Mouse (Mus musculus): ENCODE results near the gene Sh3pxd2b. TPM values are rescaled to one million over a fixed set of nuclear protein-coding genes. Genes with fewer than 3 reads are reported as not detected.

The Sh3pxd2b gene
- total and polyA plus RNA-seq, 2 experiments from 2014 or later = 3.3 to 12.4 TPM

DNA sequence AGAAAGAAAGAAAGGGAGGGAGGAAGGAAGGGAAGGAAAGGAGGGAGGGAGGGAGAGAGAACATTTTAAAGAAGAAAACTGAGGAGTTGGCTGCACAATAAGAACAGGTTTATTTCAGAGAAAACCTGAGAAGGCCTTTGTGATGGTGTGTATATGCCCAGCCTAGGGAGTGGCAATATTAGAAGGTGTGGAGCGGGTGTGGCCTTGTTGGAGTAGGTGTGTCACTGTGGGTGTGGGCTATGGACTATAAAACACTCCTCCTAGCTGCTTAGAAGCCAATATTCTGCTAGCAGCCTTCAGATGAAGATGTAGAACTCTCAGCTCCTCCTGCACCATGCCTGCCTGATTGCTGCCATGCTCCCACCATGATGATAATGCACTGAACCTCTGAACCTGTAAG lies 4.3 kb upstream of the Sh3pxd2b start:
- Histone ChIP-seq H3K27ac (ENCODE audit: low read depth) (no peak overlapping the region), H3K9ac (replicated peaks; ENCODE audit: low read depth, low read length) (no peak overlapping the region), H3K9me3 (replicated peaks; ENCODE audit: control insufficient read depth, low read length) (no peaks in the 10 kb centered on the region), H3K4me2 (ENCODE audit: low read depth, low read length) (no peak overlapping the region), H3K36me3 (replicated peaks; ENCODE audit: control insufficient read depth, insufficient read depth, low read length) (no peaks in the 10 kb centered on the region), H3K27me3 (ENCODE audit: control insufficient read depth, insufficient read depth, low read length) (0 out of 2 replicates have a peak, but pooled peaks cover 3% of the 10 kb centered on the region), H3K4me1 (ENCODE audit: control insufficient read depth, insufficient read depth) (peaks cover 5% of the 10 kb centered on the region; the same call in 1 of the 2 replicates), H3K4me3 (ENCODE audit: low read depth, low read length) (no peak overlapping the region)
- 84% methylated on average over 1 of the region's 1 CpGs for WGBS
- DNase-seq (ENCODE audit: low spot score) (no peak), ATAC-seq (ENCODE audit: insufficient read depth, low read depth) (no peak)
- TF ChIP-seq CTCF (IDR thresholded peaks at IDR 0.05; ENCODE audit: low read depth) = no peak
- TF ChIP-seq EP300 (IDR thresholded peaks at IDR 0.05; ENCODE audit: low read depth) = no peak

- H3K27ac ChIP-seq (ENCODE audit: low read depth) = no peak overlapping the region
- no peak overlapping the region for H3K9ac ChIP-seq (replicated peaks; ENCODE audit: low read depth, low read length)
- no peaks in the 10 kb centered on the region for H3K36me3 ChIP-seq (replicated peaks; ENCODE audit: control insufficient read depth, insufficient read depth, low read length)
- H3K4me1 ChIP-seq (ENCODE audit: control insufficient read depth, insufficient read depth) = peaks cover 6% of the 10 kb centered on the region; the same call in 1 of the 2 replicates
- no peak for ATAC-seq (ENCODE audit: insufficient read depth, low read depth)
- no peak overlapping the region for H3K4me2 ChIP-seq (ENCODE audit: low read depth, low read length)
- DNase-seq (ENCODE audit: low spot score) = no peak
- no peak for TF ChIP-seq CTCF (IDR thresholded peaks at IDR 0.05; ENCODE audit: low read depth)
- no peak for TF ChIP-seq EP300 (IDR thresholded peaks at IDR 0.05; ENCODE audit: low read depth)
- H3K27me3 ChIP-seq (ENCODE audit: control insufficient read depth, insufficient read depth, low read length) = 0 out of 2 replicates have a peak, but pooled peaks cover 3% of the 10 kb centered on the region
- 70% methylated on average over 6 of the region's 6 CpGs for WGBS
- H3K4me3 ChIP-seq (ENCODE audit: low read depth, low read length) = no peak overlapping the region
- no peaks in the 10 kb centered on the region for H3K9me3 ChIP-seq (replicated peaks; ENCODE audit: control insufficient read depth, low read length)
Measured at GRCm38 (mm10) chr11:32345504-32346297, 1.9 kb upstream of the Sh3pxd2b start.

DNA sequence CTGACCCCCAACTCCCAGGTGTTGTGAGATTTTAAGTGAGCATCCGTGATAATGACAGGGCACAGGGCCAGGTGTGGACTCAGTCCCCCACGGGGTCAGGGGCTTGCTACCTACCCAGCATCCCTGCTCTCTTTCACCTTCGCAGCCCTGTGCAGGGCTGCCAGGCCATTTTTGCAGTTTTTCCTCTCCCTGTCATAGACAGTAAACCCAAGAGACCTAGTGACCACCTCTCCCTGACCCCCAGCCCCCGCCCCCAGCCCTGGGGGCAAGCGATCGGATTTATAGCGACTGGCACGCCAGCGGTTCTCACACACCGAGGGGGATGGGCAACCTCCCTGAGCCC lies 385 bp upstream of the Sh3pxd2b start:
- 0 out of 2 replicates have a peak, but pooled peaks cover 3% of the 10 kb centered on the region for H3K27me3 ChIP-seq (ENCODE audit: control insufficient read depth, insufficient read depth, low read length)
- WGBS = 4% methylated on average over 10 of the region's 10 CpGs
- 0 out of 2 replicates have a peak, but pooled peaks have one; percentile 3 for ATAC-seq (ENCODE audit: insufficient read depth, low read depth)
- H3K9me3 ChIP-seq (replicated peaks; ENCODE audit: control insufficient read depth, low read length) = no peaks in the 10 kb centered on the region
- peak overlapping the region; percentile 71 for H3K27ac ChIP-seq (ENCODE audit: low read depth)
- peaks cover 6% of the 10 kb centered on the region; the same call in 1 of the 2 replicates for H3K4me1 ChIP-seq (ENCODE audit: control insufficient read depth, insufficient read depth)
- peak overlapping the region; percentile 76 for H3K4me2 ChIP-seq (ENCODE audit: low read depth, low read length)
- H3K36me3 ChIP-seq (replicated peaks; ENCODE audit: control insufficient read depth, insufficient read depth, low read length) = no peaks in the 10 kb centered on the region
- DNase-seq (ENCODE audit: low spot score) = no peak
- H3K4me3 ChIP-seq (ENCODE audit: low read depth, low read length) = peak overlapping the region; percentile 64
- no peak for TF ChIP-seq EP300 (IDR thresholded peaks at IDR 0.05; ENCODE audit: low read depth)
- no peak for TF ChIP-seq CTCF (IDR thresholded peaks at IDR 0.05; ENCODE audit: low read depth)
- H3K9ac ChIP-seq (replicated peaks; ENCODE audit: low read depth, low read length) = peak overlapping the region; percentile 71

GRCm38 (mm10) chr11:32348433-32349283 lies 1.0 kb downstream of the Sh3pxd2b start:
- ATAC-seq (ENCODE audit: insufficient read depth, low read depth) = no peak
- 48% methylated on average over 9 of the region's 9 CpGs for WGBS
- Histone ChIP-seq H3K9me3 (replicated peaks; ENCODE audit: control insufficient read depth, low read length) (no peaks in the 10 kb centered on the region), H3K4me3 (ENCODE audit: low read depth, low read length) (peak overlapping the region; percentile 64), H3K27me3 (ENCODE audit: control insufficient read depth, insufficient read depth, low read length) (0 out of 2 replicates have a peak, but pooled peaks cover 3% of the 10 kb centered on the region), H3K9ac (replicated peaks; ENCODE audit: low read depth, low read length) (peak overlapping the region; percentile 71), H3K36me3 (replicated peaks; ENCODE audit: control insufficient read depth, insufficient read depth, low read length) (no peaks in the 10 kb centered on the region), H3K4me2 (ENCODE audit: low read depth, low read length) (peak overlapping the region; percentile 76), H3K27ac (ENCODE audit: low read depth) (peak overlapping the region; percentile 71), H3K4me1 (ENCODE audit: control insufficient read depth, insufficient read depth) (peaks cover 6% of the 10 kb centered on the region; the same call in 1 of the 2 replicates)
- TF ChIP-seq CTCF (IDR thresholded peaks at IDR 0.05; ENCODE audit: low read depth) (no peak), EP300 (IDR thresholded peaks at IDR 0.05; ENCODE audit: low read depth) (no peak)
- no peak for DNase-seq (ENCODE audit: low spot score)

- no peak for TF ChIP-seq EP300 (IDR thresholded peaks at IDR 0.05; ENCODE audit: low read depth)
- no peak for TF ChIP-seq CTCF (IDR thresholded peaks at IDR 0.05; ENCODE audit: low read depth)
- Histone ChIP-seq H3K9ac (replicated peaks; ENCODE audit: low read depth, low read length) (no peak overlapping the region), H3K4me3 (ENCODE audit: low read depth, low read length) (0 out of 2 replicates have a peak overlapping the region, but pooled peaks have one; percentile 7), H3K27ac (ENCODE audit: low read depth) (no peak overlapping the region; the same call in 1 of the 2 replicates), H3K4me1 (ENCODE audit: control insufficient read depth, insufficient read depth) (peaks cover 6% of the 10 kb centered on the region; the same call in 1 of the 2 replicates), H3K9me3 (replicated peaks; ENCODE audit: control insufficient read depth, low read length) (no peaks in the 10 kb centered on the region), H3K36me3 (replicated peaks; ENCODE audit: control insufficient read depth, insufficient read depth, low read length) (no peaks in the 10 kb centered on the region; the same call in 1 of the 2 replicates), H3K27me3 (ENCODE audit: control insufficient read depth, insufficient read depth, low read length) (0 out of 2 replicates have a peak, but pooled peaks cover 3% of the 10 kb centered on the region), H3K4me2 (ENCODE audit: low read depth, low read length) (peak overlapping the region; percentile 76)
- DNase-seq (ENCODE audit: low spot score) (no peak), ATAC-seq (ENCODE audit: insufficient read depth, low read depth) (no peak)
- 67% methylated on average over 13 of the region's 13 CpGs for WGBS
Measured at GRCm38 (mm10) chr11:32349284-32349953, 1.8 kb downstream of the Sh3pxd2b start.

Data from heart, postnatal 0 days (tissue).